Mouse (Mus musculus): ENCODE measurements around the gene Arl10. TPM values are rescaled to one million over a fixed set of nuclear protein-coding genes. Genes with fewer than 3 reads are reported as not detected.

Gene Arl10
- polyA plus RNA-seq, 1 experiment from 2014 or later = 34.5 TPM

GRCm38 (mm10) chr13:54589996-54590951 is 15.5 kb downstream of the Arl10 start, which contains the start of the genes Nop16 and Higd2a:
TSS of gene Nop16 (minus strand) at chr13:54590090.
TSS of gene Higd2a (plus strand) at chr13:54590207.
- peaks cover under 1% of the 10 kb centered on the region; the same call in 1 of the 2 replicates for H3K36me3 ChIP-seq (ENCODE audit: control insufficient read depth, insufficient read depth, low read length)
- WGBS = under 1% methylated on average over 51 of the region's 51 CpGs
- peaks cover 7% of the 10 kb centered on the region; the same call in 1 of the 2 replicates for H3K4me1 ChIP-seq (ENCODE audit: control insufficient read depth, insufficient read depth, low read length)
- peak within 1 kb of the TSS; percentile 69 for H3K27ac ChIP-seq (ENCODE audit: low read depth, low read length)
- H3K27me3 ChIP-seq (ENCODE audit: control insufficient read depth, insufficient read depth, low read length) = no peaks in the 10 kb centered on the region
- H3K9ac ChIP-seq (ENCODE audit: low read length) = peak within 1 kb of the TSS; percentile 76
- H3K9me3 ChIP-seq (ENCODE audit: control insufficient read depth, low read length) = no peaks in the 10 kb centered on the region
- peak within 1 kb of the TSS; percentile 89 for H3K4me3 ChIP-seq (ENCODE audit: low read depth, low read length)
- ATAC-seq (ENCODE audit: insufficient read depth, low FRiP score, low TSS enrichment) = peak; percentile 95
- peak within 1 kb of the TSS; percentile 72 for H3K4me2 ChIP-seq (ENCODE audit: low read depth)
- DNase-seq (ENCODE audit: low spot score) = peak; percentile 96

- WGBS = 91% methylated on average over 8 of the region's 8 CpGs
- Histone ChIP-seq H3K4me1 (ENCODE audit: control insufficient read depth, insufficient read depth, low read length) (peaks cover 7% of the 10 kb centered on the region; the same call in 1 of the 2 replicates), H3K27ac (ENCODE audit: low read depth, low read length) (no peak overlapping the region), H3K27me3 (ENCODE audit: control insufficient read depth, insufficient read depth, low read length) (no peaks in the 10 kb centered on the region), H3K36me3 (ENCODE audit: control insufficient read depth, insufficient read depth, low read length) (no peaks in the 10 kb centered on the region), H3K4me3 (ENCODE audit: low read depth, low read length) (no peak overlapping the region), H3K9me3 (ENCODE audit: control insufficient read depth, low read length) (no peaks in the 10 kb centered on the region), H3K4me2 (ENCODE audit: low read depth) (no peak overlapping the region), H3K9ac (ENCODE audit: low read length) (no peak overlapping the region)
- ATAC-seq (ENCODE audit: insufficient read depth, low FRiP score, low TSS enrichment) (no peak), DNase-seq (ENCODE audit: low spot score) (no peak)
Measured at GRCm38 (mm10) chr13:54591776-54592356, 17.1 kb downstream of the Arl10 start.

- WGBS = 90% methylated on average over 11 of the region's 11 CpGs
- H3K4me2 ChIP-seq (ENCODE audit: low read depth) = no peak overlapping the region
- no peak for ATAC-seq (ENCODE audit: insufficient read depth, low FRiP score, low TSS enrichment)
Measured at GRCm38 (mm10) chr13:54593617-54594016, 18.8 kb downstream of the Arl10 start.

GRCm38 (mm10) chr13:54596107-54596690 is 21.4 kb downstream of the Arl10 start:
- H3K9ac ChIP-seq (ENCODE audit: low read length) = no peak overlapping the region
- no peak overlapping the region for H3K4me2 ChIP-seq (ENCODE audit: low read depth)
- WGBS = 85% methylated on average over 8 of the region's 8 CpGs

More at GRCm38 (mm10) chr13:54593617-54594016, 18.8 kb downstream of the Arl10 start:
- DNase-seq (ENCODE audit: low spot score) = no peak
- no peaks in the 10 kb centered on the region for H3K9me3 ChIP-seq (ENCODE audit: control insufficient read depth, low read length)
- no peak overlapping the region for H3K27ac ChIP-seq (ENCODE audit: low read depth, low read length)
- H3K27me3 ChIP-seq (ENCODE audit: control insufficient read depth, insufficient read depth, low read length) = no peaks in the 10 kb centered on the region
- H3K4me1 ChIP-seq (ENCODE audit: control insufficient read depth, insufficient read depth, low read length) = peaks cover 5% of the 10 kb centered on the region; the same call in 1 of the 2 replicates
- H3K9ac ChIP-seq (ENCODE audit: low read length) = no peak overlapping the region
- H3K4me3 ChIP-seq (ENCODE audit: low read depth, low read length) = no peak overlapping the region
- no peaks in the 10 kb centered on the region for H3K36me3 ChIP-seq (ENCODE audit: control insufficient read depth, insufficient read depth, low read length)

GRCm38 (mm10) chr13:54596870-54597269 is 22.1 kb downstream of the Arl10 start:
- Histone ChIP-seq H3K9ac (ENCODE audit: low read length) (no peak overlapping the region), H3K27me3 (ENCODE audit: control insufficient read depth, insufficient read depth, low read length) (no peaks in the 10 kb centered on the region), H3K4me3 (ENCODE audit: low read depth, low read length) (no peak overlapping the region), H3K27ac (ENCODE audit: low read depth, low read length) (no peak overlapping the region), H3K9me3 (ENCODE audit: control insufficient read depth, low read length) (no peaks in the 10 kb centered on the region), H3K36me3 (ENCODE audit: control insufficient read depth, insufficient read depth, low read length) (no peaks in the 10 kb centered on the region), H3K4me1 (ENCODE audit: control insufficient read depth, insufficient read depth, low read length) (no peaks in the 10 kb centered on the region), H3K4me2 (ENCODE audit: low read depth) (no peak overlapping the region)
- ATAC-seq (ENCODE audit: insufficient read depth, low FRiP score, low TSS enrichment) (no peak), DNase-seq (ENCODE audit: low spot score) (no peak)
- WGBS = 72% methylated on average over 5 of the region's 5 CpGs

More at GRCm38 (mm10) chr13:54596107-54596690, 21.4 kb downstream of the Arl10 start:
- no peaks in the 10 kb centered on the region for H3K4me1 ChIP-seq (ENCODE audit: control insufficient read depth, insufficient read depth, low read length)
- ATAC-seq (ENCODE audit: insufficient read depth, low FRiP score, low TSS enrichment) (no peak), DNase-seq (ENCODE audit: low spot score) (no peak)
- no peaks in the 10 kb centered on the region for H3K36me3 ChIP-seq (ENCODE audit: control insufficient read depth, insufficient read depth, low read length)
- H3K9me3 ChIP-seq (ENCODE audit: control insufficient read depth, low read length) = no peaks in the 10 kb centered on the region
- H3K27me3 ChIP-seq (ENCODE audit: control insufficient read depth, insufficient read depth, low read length) = no peaks in the 10 kb centered on the region
- H3K27ac ChIP-seq (ENCODE audit: low read depth, low read length) = no peak overlapping the region
- H3K4me3 ChIP-seq (ENCODE audit: low read depth, low read length) = no peak overlapping the region

GRCm38 (mm10) chr13:54598622-54599143 is 23.9 kb downstream of the Arl10 start:
- 88% methylated on average over 12 of the region's 12 CpGs for WGBS
- no peak overlapping the region for H3K9ac ChIP-seq (ENCODE audit: low read length)
- no peak overlapping the region for H3K4me2 ChIP-seq (ENCODE audit: low read depth)
- H3K27ac ChIP-seq (ENCODE audit: low read depth, low read length) = no peak overlapping the region
- ATAC-seq (ENCODE audit: insufficient read depth, low FRiP score, low TSS enrichment) (no peak), DNase-seq (ENCODE audit: low spot score) (no peak)
- no peak overlapping the region for H3K4me3 ChIP-seq (ENCODE audit: low read depth, low read length)
- H3K27me3 ChIP-seq (ENCODE audit: control insufficient read depth, insufficient read depth, low read length) = no peaks in the 10 kb centered on the region
- H3K4me1 ChIP-seq (ENCODE audit: control insufficient read depth, insufficient read depth, low read length) = no peaks in the 10 kb centered on the region
- H3K36me3 ChIP-seq (ENCODE audit: control insufficient read depth, insufficient read depth, low read length) = no peaks in the 10 kb centered on the region
- H3K9me3 ChIP-seq (ENCODE audit: control insufficient read depth, low read length) = no peaks in the 10 kb centered on the region

- Histone ChIP-seq H3K4me3 (ENCODE audit: low read depth, low read length) (no peak overlapping the region), H3K36me3 (ENCODE audit: control insufficient read depth, insufficient read depth, low read length) (no peaks in the 10 kb centered on the region), H3K4me2 (ENCODE audit: low read depth) (no peak overlapping the region), H3K9me3 (ENCODE audit: control insufficient read depth, low read length) (no peaks in the 10 kb centered on the region), H3K4me1 (ENCODE audit: control insufficient read depth, insufficient read depth, low read length) (no peaks in the 10 kb centered on the region), H3K9ac (ENCODE audit: low read length) (no peak overlapping the region), H3K27me3 (ENCODE audit: control insufficient read depth, insufficient read depth, low read length) (no peaks in the 10 kb centered on the region), H3K27ac (ENCODE audit: low read depth, low read length) (no peak overlapping the region)
- no peak for ATAC-seq (ENCODE audit: insufficient read depth, low FRiP score, low TSS enrichment)
- WGBS = 29% methylated on average over 3 of the region's 3 CpGs
- DNase-seq (ENCODE audit: low spot score) = no peak
Measured at GRCm38 (mm10) chr13:54602639-54603111, 27.9 kb downstream of the Arl10 start.

GRCm38 (mm10) chr13:54603501-54603900 is 28.7 kb downstream of the Arl10 start:
- Histone ChIP-seq H3K4me1 (ENCODE audit: control insufficient read depth, insufficient read depth, low read length) (no peaks in the 10 kb centered on the region), H3K36me3 (ENCODE audit: control insufficient read depth, insufficient read depth, low read length) (no peaks in the 10 kb centered on the region), H3K4me3 (ENCODE audit: low read depth, low read length) (no peak overlapping the region), H3K27me3 (ENCODE audit: control insufficient read depth, insufficient read depth, low read length) (no peaks in the 10 kb centered on the region), H3K9ac (ENCODE audit: low read length) (no peak overlapping the region), H3K4me2 (ENCODE audit: low read depth) (no peak overlapping the region), H3K9me3 (ENCODE audit: control insufficient read depth, low read length) (no peaks in the 10 kb centered on the region), H3K27ac (ENCODE audit: low read depth, low read length) (no peak overlapping the region)
- ATAC-seq (ENCODE audit: insufficient read depth, low FRiP score, low TSS enrichment) (no peak), DNase-seq (ENCODE audit: low spot score) (no peak)

All from neural tube, embryonic 11.5 days (tissue).